Mouse (Mus musculus) frontal cortex, postnatal 14 days (tissue): ENCODE measurements around the gene Grid2ip.

ENCODE experiments used
- DNase-seq, 2 experiments: peaks; one replicate each; pipeline ENCODE4 v3.0.0; 2022; ENCODE audit warnings: low spot score in 2 of 2

Grid2ip gene

DNA sequence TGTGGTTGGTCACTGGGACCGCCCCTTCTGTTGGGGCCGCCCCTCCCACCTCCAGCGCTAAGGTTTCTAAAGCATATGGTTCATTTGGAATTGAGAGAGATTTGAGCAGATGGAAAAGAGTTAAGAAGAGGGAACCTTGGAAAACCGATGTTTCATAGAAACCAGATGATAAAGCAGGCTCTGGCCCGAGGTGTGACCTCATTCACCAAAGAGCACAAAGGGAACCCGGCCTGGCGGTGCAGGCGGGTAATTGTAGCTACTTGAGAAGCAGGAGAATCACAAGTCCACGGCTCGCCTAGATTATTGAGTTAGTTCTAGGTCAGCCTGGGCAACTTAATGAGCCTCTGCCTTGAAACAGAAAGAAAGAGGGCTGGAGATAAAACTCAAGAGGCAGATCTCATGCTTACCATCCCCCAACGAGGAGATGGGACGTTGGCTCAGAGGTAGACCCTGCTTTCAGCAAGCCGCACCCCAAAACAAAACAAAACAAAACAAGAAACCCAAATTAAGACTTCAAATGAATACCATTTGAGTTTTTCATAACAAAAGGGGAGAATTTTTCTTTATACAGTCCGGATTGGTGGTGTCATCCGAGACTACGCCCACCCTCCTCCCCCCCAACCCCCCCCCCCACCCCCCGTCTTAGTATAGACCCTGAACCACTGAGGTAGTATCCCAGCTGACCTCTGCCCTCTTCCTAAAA, at the start of gene Grid2ip:
TSS of gene Grid2ip (plus strand) at position 653 of the 703 bp plus-strand sequence.
- no peak for DNase-seq

DNA sequence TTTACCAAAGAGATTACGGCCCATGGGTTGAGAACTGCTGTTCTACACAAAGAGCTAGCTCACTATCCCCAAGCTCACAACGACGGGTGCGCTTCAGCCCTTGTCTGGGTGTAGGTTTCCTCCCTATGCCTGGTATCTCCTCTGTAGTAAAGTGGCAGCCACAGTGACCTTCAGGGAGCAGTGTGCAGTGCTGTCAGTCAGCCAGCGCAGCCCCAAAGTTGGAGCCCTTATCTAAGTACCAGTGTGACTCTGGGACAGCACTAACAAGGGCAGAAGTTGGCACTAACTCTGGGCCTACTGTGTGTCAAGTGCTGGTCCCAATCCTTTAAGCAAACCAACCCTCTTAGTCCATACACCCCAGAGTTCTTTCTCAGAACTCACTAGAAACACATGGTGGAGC, 48.3 kb upstream of the Grid2ip start:
- DNase-seq = no peak

DNA sequence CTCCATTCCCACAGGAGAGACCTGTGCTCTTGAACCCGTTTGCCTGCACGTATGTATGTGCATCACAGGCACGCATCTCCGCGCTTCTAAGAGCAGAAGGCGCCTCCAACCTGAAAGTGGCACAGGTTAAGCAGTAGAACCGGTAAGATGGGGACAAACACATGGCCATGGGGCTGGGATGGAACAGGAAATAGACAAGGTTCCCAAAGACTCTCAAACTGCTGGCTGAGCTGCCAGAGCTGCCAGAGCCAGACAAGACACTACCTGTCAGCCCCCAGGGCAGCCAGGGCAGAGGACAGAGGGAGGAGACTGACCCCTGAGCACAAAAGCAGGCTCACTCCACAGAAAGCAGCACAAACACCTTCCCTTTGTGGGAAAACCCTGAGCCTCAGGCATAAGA, 47.2 kb upstream of the Grid2ip start:
- no peak for DNase-seq

DNA sequence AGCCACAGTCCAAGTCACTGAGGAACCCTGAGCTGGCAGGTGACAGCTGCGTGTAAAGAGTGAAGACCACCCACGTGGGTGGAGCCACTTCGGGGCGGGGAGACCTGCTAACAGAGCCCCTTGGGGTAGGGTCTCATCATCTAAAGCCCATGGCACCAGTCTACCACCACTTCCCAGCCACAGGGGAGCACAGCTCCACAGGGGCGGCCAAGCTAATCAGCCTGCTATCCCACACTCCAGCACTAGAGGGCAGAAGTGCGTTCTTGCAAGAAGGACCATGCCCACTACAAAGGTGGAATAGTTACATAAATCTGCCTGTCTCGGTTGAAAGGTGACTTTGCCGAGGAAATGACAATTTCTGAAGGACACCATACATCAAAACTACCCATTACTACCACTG, 45.3 kb upstream of the Grid2ip start:
- DNase-seq = peak in 1 of 2 experiments; percentile 74

DNA sequence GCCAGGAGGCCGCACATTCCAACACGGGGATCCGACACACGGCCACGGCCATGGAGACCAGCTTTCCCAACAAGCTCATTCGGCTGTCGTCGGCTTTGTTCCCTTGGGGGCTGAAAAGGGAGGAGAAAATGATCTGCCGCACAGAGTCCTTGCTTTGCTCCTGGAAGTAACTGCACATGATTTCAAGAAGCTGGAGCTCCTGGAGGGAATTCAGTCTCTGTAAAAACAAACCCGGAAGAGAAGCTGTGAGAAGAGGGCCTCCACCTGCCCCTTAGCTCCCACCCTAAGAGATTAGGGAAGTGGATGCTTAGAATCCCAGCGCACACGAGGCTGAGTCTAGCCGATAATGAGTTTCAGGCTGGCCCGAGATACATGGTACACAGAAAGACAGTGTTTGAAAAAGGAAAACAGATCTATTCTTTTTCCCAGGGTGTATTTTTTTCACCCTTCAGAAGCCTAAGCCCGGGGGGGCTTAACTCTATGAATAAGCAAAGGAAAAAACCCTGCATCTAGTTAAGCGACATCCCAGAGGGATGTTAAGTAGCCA, 42.9 kb upstream of the Grid2ip start:
- no peak for DNase-seq

DNA sequence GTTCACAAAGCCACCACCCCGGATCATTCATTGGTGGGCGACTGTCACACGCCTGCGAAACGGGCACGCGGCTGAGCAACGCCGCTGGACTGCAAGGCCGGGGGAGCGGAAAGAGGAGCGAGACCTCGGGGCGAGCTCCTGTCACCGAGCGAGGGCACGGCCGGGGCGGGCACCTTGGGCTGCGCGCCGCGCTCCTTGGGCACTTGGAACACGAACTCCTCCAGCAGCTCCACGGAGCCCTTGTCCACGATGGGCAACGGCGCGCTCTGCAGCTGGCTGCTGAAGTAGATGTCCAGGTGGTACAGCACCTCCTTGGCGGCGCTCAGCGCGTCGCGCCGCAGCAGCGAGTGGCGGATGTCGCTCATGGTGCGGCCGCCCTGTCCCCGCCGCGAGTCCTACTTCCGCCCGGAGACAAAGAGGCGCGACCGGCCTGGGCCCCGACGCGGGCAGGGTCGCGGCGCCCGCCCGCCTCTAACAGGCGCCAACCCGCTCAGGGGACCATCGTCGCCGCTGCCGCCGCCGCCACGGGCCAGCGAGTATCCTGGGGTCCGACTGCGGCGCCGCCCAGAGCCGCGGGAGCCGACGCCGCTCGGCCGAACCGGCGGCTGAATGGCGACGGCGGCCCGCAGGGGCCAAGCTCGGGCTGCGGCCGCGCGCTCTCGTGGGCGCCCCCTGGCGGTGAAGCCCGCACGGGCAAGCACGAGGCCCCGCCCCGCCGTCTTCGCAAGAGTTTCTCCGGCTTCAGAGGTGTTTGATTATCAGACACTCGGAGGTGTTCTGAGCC, 42.2 kb upstream of the Grid2ip start, which contains the start of gene E130309D02Rik:
TSS of gene E130309D02Rik (minus strand) at position 631 of the 784 bp plus-strand sequence.
- DNase-seq = peak; percentile 68 to 81

DNA sequence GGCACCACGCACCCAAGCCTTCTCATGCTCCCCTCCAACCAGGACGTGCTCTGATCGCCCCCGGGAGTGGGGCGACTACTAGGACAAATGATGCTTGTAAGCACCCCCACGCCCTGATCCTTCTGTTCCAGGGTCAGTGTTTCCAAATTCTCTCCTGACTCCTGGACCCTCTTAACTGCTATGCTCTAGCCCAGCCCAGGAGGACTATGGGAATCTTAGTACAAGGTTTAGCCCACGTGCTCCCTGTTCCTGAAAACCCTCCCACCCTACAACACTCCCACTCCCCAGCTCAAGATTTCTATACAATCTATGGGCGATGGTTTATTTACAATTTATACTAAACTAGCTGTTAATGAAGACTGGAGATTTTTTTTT, 41.6 kb upstream of the Grid2ip start:
- no peak for DNase-seq

DNA sequence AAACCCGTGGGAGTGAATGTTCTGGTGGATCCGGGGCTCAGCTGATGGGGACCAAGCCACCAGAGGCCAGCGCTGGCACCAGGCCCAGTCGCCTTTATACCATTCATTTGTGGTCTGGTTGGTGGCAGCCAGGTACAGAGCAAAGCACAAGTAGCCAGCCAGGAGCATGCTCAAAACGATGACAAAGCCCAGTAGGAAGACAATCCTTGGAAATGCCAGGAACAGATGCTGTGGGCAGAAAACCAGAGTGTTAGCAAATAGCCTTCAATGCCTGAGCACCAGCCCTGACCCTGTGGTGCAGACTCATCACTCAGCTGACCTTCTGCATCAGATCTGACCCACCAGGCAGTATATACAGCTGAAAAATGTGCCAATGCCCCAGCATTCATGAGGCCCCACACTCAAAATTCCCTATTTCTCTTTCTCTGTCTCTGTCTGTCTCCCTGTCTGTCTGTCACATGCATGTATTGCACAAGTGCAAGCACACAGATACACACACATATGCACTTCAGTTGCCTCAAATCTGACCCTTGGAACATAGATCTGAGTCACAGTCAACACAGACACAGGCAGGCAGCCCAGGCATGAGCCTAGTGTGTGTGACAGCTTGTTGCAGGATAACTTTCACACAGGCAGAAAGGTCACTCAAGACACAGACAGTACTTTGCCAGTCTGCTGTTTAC, 40.4 kb upstream of the Grid2ip start:
- no peak for DNase-seq

DNA sequence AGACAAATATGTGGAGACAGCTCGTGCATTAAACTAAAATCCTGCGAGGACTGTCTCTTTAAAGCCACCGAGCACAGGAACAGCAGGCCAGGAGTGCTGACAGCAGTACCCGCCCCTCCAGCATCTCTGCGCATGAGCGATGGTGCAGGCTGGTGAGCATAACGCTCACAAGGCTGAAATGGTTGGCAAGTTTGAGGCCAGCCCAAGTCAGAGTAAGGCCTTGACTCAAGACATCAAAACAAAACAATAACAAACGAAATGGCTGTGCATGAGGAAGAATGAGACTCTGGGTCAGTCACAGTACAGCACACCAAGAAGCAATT, 39.9 kb upstream of the Grid2ip start:
- no peak for DNase-seq

DNA sequence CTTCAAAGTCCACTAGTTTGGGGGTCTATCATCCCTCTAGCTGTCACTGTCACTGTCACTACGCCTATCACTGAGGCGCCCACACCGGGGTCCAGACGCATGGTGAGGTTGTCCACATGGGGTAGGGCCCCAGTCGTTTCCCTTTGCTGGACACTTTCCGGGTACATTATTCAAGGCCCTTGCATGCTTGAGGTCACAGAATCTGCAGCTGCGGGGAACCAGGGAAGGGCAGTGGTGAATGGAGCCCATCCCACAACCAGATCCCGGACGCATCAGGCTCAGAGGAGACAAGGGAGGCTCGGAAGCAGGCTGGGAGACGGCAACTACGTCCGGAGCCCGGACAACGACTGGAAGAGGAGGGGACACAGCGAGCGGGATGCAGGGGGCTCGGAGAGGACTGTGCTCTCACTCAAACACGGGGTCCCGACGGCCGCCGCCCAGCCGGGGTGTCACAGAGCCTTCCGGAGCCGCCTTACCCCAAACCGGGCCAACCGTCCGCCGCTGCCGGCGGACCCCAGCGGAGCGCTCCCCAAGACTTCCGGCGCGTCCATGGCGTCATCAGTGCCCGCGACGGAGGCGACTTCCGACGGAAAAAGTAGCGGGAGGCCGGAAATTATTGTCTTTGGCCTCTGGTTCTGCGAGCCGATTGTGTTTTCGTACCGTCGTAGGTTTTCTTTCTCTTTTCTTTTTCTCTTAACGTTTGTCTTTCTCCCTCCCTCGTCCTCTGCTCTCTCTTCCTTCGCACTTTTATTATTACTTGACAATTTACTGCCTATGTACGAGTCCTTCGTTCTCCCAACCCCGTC, 28.2 kb upstream of the Grid2ip start, which contains the start of gene Zdhhc4:
TSS of gene Zdhhc4 (minus strand) at position 567 of the 806 bp plus-strand sequence.
- DNase-seq = peak; percentile 78 to 85

DNA sequence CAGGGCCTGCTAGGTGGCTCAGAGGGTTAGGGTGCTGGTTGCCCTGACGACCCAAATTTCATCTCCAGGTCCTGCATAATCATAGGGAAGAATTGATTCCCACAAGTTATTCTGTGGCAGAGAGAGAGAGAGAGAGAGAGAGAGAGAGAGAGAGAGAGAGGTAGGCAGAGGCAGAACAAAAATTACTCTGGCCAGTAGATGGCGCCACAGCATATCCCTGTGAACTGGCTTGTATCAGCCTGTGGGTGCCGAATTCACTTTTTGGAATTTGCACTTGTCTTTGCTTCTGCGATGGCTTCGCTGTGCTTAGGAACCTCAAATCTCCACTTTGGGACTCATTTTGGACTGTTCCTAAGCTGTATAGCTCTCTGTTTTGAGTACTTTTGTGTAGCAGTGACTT, 23.3 kb upstream of the Grid2ip start:
- peak in 1 of 2 experiments; percentile 79 for DNase-seq

DNA sequence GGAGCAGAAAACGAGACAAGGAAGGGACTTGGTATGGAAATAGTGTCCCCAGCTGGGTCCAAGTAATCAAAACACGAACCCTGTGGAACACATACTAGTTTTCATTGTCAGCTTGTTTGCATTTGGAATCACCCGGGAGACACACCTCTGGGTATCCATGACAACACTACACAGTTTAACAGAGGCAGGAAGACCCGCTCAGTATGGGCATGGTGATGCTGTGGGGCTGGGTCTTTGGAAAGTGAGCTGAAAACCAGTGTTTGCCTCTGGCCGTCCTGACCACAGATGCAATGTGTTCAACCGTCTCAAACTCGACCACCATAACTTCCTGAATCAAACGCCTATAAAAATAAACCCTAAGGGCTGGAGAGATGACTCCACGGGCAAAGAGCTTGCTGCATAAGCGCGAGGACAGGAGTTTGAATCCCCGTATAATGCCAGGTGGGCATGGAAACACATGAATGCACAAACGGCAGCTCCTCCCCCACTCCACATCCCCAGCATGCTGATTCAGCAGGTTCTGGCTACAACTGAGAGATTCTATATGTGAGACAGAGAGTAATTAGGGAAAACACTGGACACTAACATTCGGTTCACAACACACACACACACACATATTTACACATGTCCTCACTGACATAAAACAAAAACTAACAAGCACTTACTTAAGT, 22.6 kb upstream of the Grid2ip start:
- no peak for DNase-seq

DNA sequence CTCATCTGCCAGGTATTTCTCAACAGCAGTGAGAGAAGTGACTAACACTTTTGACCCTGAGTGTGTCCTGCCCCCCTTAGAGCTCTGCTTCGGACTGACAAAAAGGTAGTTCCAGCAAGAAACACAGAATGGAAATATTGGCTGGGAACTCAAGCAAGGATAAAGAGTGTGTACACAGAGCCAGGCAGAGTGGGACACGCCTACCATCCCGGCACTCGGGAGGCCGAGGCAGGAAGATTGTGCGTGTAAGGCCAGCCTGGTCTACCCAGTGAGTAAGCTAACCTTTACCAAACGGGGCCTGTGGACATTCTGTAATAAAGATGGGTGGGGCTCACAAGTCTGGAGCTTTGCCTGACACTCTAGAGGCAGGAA, 22.1 kb upstream of the Grid2ip start:
- DNase-seq = no peak

DNA sequence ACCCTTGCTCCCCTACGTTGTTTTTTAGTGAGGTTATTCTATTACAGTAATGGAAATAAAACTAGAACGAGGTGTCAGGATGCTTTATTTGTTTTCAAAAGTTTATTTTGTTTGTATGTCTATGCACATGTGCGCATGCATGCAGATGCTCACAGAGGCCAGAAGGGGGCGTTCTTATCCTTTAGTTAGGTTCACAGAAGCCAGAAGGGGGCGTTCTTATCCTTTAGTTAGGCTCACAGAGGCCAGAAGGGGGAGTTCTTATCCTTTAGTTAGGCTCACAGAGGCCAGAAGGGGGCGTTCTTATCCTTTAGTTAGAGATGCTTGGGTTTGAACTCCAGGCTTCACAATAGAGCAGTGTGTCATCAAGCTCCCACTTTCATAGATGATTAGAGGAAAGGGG, 20.6 kb upstream of the Grid2ip start:
- DNase-seq = no peak

DNA sequence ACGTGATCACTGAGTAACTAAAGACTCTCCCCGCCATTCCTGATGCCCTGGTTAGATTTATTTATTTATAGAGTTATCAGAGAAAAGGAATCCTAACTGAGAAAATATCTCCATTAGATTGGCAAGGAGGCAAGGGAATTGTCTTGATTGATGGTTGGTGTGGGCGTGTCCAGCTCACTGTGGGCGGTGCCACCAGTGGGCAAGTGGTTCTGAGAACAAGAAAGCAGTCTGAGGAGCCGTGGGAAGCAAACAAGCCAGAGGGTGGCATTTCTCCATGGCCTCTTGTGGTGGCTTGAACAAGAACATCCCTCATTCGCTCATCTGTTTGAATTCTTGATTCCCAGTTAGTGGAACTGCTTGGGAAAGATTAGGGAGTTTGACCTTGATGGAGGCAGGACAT, 17.5 kb upstream of the Grid2ip start:
- DNase-seq = no peak

DNA sequence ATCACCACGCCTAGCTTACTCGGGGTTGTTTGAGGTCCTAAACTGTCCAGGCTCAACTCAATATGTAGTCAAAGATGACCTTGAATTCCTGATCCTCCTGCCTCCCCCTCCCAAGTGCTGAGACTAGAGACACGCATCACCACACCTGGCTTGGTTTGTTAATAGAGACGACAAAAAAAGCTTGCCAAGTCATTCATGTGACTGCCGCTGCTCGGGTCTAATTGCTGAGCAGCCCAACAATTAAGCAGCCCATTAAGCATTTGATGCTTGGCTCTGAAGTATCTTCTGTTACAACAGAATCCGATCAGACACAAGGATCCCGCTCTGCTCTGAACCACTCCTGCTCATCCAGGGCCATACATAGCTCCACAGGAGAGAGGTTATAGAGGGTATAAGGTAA, 10.8 kb upstream of the Grid2ip start:
- DNase-seq = no peak

DNA sequence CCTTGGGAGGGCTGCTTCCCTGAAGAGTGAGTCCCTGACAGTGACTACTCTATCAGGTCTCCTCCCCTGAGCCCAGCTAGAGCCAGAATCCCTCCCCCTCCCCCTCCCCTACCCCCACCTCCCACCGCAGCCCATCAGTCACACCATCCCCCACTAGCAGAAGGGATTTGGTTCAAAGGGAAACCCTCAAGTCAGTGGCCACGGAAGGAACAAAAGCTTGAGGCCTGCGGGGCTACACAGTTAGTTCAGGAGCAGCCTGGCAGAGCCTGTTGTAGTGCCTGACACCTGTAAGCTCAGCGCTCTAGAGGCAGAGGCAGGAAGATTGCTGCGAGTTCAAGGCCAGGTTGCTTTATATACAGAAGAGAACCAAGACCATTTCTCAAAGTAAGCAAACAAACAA, 1.1 kb upstream of the Grid2ip start:
- DNase-seq = no peak

DNA sequence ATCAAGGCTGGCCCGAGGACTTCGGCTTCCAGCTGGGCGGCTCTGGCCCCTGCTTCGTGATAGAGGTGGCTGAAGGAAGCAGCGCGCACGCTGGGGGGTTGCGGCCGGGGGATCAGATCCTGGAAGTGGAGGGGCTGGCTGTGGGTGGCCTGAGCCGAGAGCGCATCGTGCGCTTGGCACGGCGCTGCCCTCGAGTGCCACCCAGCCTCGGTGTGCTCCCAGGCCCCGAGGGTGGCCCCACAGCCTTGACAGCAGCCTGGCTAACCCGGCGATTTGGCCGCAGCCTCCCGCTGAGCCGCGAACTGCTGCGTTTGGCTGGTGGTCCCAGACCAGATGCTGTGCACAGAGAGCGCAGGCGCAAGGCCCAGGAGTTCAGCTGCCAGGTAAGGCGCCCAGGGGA, 426 bp downstream of the Grid2ip start:
- no peak for DNase-seq

DNA sequence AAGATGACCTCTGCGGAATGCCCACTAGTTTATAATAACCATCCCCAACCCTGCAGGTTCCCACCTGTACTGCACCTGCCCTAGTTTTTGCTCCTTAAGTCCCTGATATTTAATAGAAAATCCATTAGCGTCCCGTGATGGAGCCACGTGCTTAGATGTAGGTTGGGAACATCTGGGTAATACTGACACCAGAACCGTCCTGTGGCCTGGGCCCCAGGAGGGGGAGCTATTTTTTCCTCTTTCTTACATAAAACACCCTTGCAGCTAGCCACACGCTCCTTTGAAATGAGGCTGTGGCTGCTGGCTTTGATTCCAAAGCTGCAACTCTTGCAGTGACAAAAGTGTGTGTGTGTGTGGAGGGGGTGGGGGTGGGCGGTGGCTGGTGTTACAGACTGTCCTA, 2.1 kb downstream of the Grid2ip start:
- no peak for DNase-seq

DNA sequence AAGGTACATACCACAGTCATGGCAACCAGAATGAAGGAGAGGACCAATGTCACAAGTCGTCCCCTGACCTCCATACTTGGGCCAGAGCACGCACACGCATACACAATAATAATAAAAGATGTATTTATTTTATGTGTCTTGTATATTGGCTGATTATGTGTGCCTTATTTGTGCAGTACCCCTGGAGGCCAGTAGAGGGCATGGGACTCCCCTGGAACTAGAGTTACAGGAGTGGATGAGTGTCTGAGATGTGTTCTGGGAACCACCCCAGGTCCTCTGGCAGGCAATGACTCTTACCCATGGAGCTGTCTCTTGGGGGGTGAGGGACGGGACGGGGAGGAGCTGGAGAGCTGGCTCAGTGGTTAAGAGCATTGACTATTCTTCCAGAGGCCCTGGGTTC, 2.9 kb downstream of the Grid2ip start:
- DNase-seq = no peak

DNA sequence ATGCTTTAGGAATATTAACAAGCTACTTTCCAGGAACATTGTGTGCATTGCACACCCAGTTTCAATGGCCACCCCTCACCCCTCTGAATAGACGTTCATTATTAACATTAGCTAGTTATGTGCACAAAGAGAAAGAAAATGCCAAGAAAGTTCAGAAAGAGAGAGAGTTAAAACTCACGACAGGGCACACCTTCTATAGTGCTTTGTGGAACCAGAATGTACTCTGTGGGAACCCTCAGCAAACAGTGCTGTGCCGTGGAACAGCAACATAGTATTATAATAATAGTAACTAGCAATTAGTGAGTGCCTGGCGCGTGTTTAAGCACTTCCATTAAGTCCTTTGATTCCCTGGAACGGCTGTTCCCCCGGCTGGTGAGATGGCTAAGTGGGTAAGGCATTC, 4.3 kb downstream of the Grid2ip start:
- no peak for DNase-seq
